27 mouse cellular contexts compared by ENCODE assay signal in genomic region chr17:29984931-29985330, GRCm38 (mm10). TPM values are rescaled to one million over a fixed set of nuclear protein-coding genes. Genes with fewer than 3 reads are reported as not detected.
DNase-seq lines count a peak whose midpoint lies in the region; ATAC-seq and TF ChIP-seq lines count a peak whose summit lies in the region.
"Had no signal": no experiment of that assay in that cellular context is flagged by ENCODE, and none has a peak within 500 bp of the region (broad histone marks: within the 10 kb centered on the region; RNA-seq: fewer than 3 reads in every experiment).

No protein-coding gene starts in this region.

- no peak for DNase-seq in heart, embryonic 10.5 days (ENCODE audit: low spot score)
- no peak for DNase-seq in heart, adult 8-10 months (ENCODE audit: low spot score)
- no peak for DNase-seq in lung, embryonic 14.5 days
- no peak for DNase-seq in lung, postnatal 36 days
- peak; percentile 32 for DNase-seq in layer of hippocampus, adult 9-10 months (ENCODE audit: low spot score)
- DNase-seq in left cerebral cortex, adult 11 months (ENCODE audit: low spot score): no peak
- DNase-seq: adrenal gland, postnatal 25 days; cerebellum, adult 11 months; cerebellum, adult 9-11 months; gastrocnemius, postnatal 14 days; heart, postnatal 14 days; left cerebral cortex, postnatal 4 days; retina, postnatal 1 day; right cerebral cortex, postnatal 4 days; thymus, adult 18-20 months; thymus, postnatal 36 days had no signal

- H3K9me3 ChIP-seq in heart, embryonic 10.5 days: no peaks in the 10 kb centered on the region
- H3K9me3 ChIP-seq in lung, embryonic 14.5 days (ENCODE audit: low read depth, low read length): no peaks in the 10 kb centered on the region; the same call in 1 of the 2 replicates
- H3K9me3 ChIP-seq in midbrain, embryonic 15.5 days: no peaks in the 10 kb centered on the region
- H3K9me3 ChIP-seq: embryonic facial prominence, embryonic 10.5 days; forebrain, embryonic 15.5 days; hindbrain, embryonic 13.5 days; limb, embryonic 15.5 days; neural tube, embryonic 13.5 days had no signal

- ATAC-seq in lung, embryonic 14.5 days (ENCODE audit: insufficient read depth): no peak
- no peak for ATAC-seq in midbrain, embryonic 15.5 days (replicated peaks)
- ATAC-seq: CD4-positive, CD25-positive, alpha-beta regulatory T cell, adult 4 months; forebrain, embryonic 15.5 days; midbrain, embryonic 13.5 days had no signal

- no peak for TF ChIP-seq CTCF in lung, embryonic 14.5 days (IDR thresholded peaks at IDR 0.05; ENCODE audit: low read depth)

- peaks cover 22% of the 10 kb centered on the region; the same call in 1 of the 2 replicates for H3K4me1 ChIP-seq in heart, embryonic 10.5 days
- no peaks in the 10 kb centered on the region for H3K4me1 ChIP-seq in lung, embryonic 14.5 days (ENCODE audit: insufficient read depth)
- H3K4me1 ChIP-seq in brown adipose tissue, adult 24 weeks (ENCODE audit: control insufficient read depth, insufficient read depth, insufficient read length, low read length): no peaks in the 10 kb centered on the region
- H3K4me1 ChIP-seq in midbrain, embryonic 15.5 days: no peaks in the 10 kb centered on the region; the same call in 1 of the 2 replicates
- H3K4me1 ChIP-seq: forebrain, embryonic 15.5 days; midbrain, embryonic 13.5 days had no signal

- H3K4me2 ChIP-seq in lung, embryonic 14.5 days: no peak overlapping the region
- H3K4me2 ChIP-seq in midbrain, embryonic 15.5 days: no peak overlapping the region
- H3K4me2 ChIP-seq: forebrain, embryonic 15.5 days; heart, embryonic 12.5 days; hindbrain, embryonic 13.5 days; limb, embryonic 15.5 days; midbrain, embryonic 13.5 days; neural tube, embryonic 13.5 days had no signal

- no peak overlapping the region for H3K9ac ChIP-seq in lung, embryonic 14.5 days
- H3K9ac ChIP-seq in midbrain, embryonic 15.5 days: no peak overlapping the region
- H3K9ac ChIP-seq: forebrain, embryonic 15.5 days; heart, embryonic 12.5 days; hindbrain, embryonic 13.5 days; limb, embryonic 15.5 days; liver, embryonic 14.5 days; midbrain, embryonic 13.5 days; neural tube, embryonic 13.5 days had no signal

- no peaks in the 10 kb centered on the region for H3K36me3 ChIP-seq in heart, embryonic 10.5 days
- H3K36me3 ChIP-seq in lung, embryonic 14.5 days (ENCODE audit: insufficient read depth): no peaks in the 10 kb centered on the region
- H3K36me3 ChIP-seq in midbrain, embryonic 15.5 days (replicated peaks): no peaks in the 10 kb centered on the region
- H3K36me3 ChIP-seq: embryonic facial prominence, embryonic 10.5 days; forebrain, embryonic 15.5 days; heart, embryonic 12.5 days; hindbrain, embryonic 13.5 days; limb, embryonic 15.5 days; midbrain, embryonic 13.5 days; neural tube, embryonic 13.5 days had no signal

- no peak overlapping the region for H3K4me3 ChIP-seq in heart, embryonic 10.5 days
- no peak overlapping the region for H3K4me3 ChIP-seq in lung, embryonic 14.5 days (ENCODE audit: low read depth, low read length)
- H3K4me3 ChIP-seq in brown adipose tissue, adult 24 weeks (ENCODE audit: insufficient read depth, low read depth, low read length): no peak overlapping the region
- H3K4me3 ChIP-seq in midbrain, embryonic 15.5 days: no peak overlapping the region
- H3K4me3 ChIP-seq: embryonic facial prominence, embryonic 10.5 days; forebrain, embryonic 15.5 days; heart, embryonic 12.5 days; hindbrain, embryonic 13.5 days; limb, embryonic 15.5 days; midbrain, embryonic 13.5 days; neural tube, embryonic 13.5 days had no signal

- 78% methylated on average over 7 of the region's 7 CpGs for WGBS in heart, embryonic 10.5 days
- 72% methylated on average over 7 of the region's 7 CpGs for WGBS in lung, embryonic 14.5 days
- WGBS in midbrain, embryonic 15.5 days: 85% methylated on average over 7 of the region's 7 CpGs

- H3K27ac ChIP-seq in heart, embryonic 10.5 days: peak overlapping the region; percentile 47
- H3K27ac ChIP-seq in lung, embryonic 14.5 days (ENCODE audit: low read depth): 0 out of 2 replicates have a peak overlapping the region, but pooled peaks have one; percentile 33
- H3K27ac ChIP-seq in brown adipose tissue, adult 24 weeks (replicated peaks; ENCODE audit: low read depth, low read length): 0 out of 2 replicates have a peak overlapping the region, but pooled peaks have one; percentile 8
- H3K27ac ChIP-seq in midbrain, embryonic 15.5 days: no peak overlapping the region
- H3K27ac ChIP-seq: forebrain, embryonic 15.5 days; hindbrain, embryonic 13.5 days; limb, embryonic 15.5 days; liver, embryonic 14.5 days; midbrain, embryonic 13.5 days; neural tube, embryonic 13.5 days had no signal

- no peaks in the 10 kb centered on the region for H3K27me3 ChIP-seq in heart, embryonic 10.5 days (ENCODE audit: insufficient read depth, poor library complexity, severe bottlenecking)
- no peaks in the 10 kb centered on the region for H3K27me3 ChIP-seq in lung, embryonic 14.5 days (ENCODE audit: insufficient read depth, low read length)
- no peaks in the 10 kb centered on the region for H3K27me3 ChIP-seq in midbrain, embryonic 15.5 days (replicated peaks)
- H3K27me3 ChIP-seq: forebrain, embryonic 15.5 days; heart, embryonic 12.5 days; midbrain, embryonic 13.5 days; neural tube, embryonic 13.5 days had no signal

RNA-seq across cellular contexts. Expression of gene Mdga1, which starts 15.0 kb away (rescaled TPM):
- 1.7 and 3.5 TPM in 2 replicates for polyA plus RNA-seq in heart, embryonic 10.5 days (2016; fragmentation: Nextera tagmentation; extraction: Ambion mirVana)
- 10 to 100 TPM; 15.6 to 17.3 (median 16.4) TPM for total RNA-seq in heart, adult 8-10 months (2022)
- polyA plus RNA-seq in lung, embryonic 14.5 days (2014; fragmentation: Nextera tagmentation; extraction: Ambion mirVana): 4.7 and 8.9 TPM in 2 replicates
- not detected in 2 replicates for polyA plus RNA-seq in brown adipose tissue, adult 24 weeks (2012; ENCODE audit: insufficient read depth, insufficient read length, missing spikeins)
- polyA plus RNA-seq in midbrain, embryonic 15.5 days (2015; fragmentation: Nextera tagmentation; extraction: Ambion mirVana): 19.6 and 22.0 TPM in 2 replicates
- polyA plus RNA-seq: CD4-positive, CD25-positive, alpha-beta regulatory T cell, adult 4 months had no signal

RNA-seq across cellular contexts. Expression of gene Zfand3, which starts 19.6 kb away (rescaled TPM):
- polyA plus RNA-seq in heart, embryonic 10.5 days (2016; fragmentation: Nextera tagmentation; extraction: Ambion mirVana): 54.2 and 54.7 TPM in 2 replicates
- 100 to 1,000 TPM; 132 to 150 (median 148) TPM for total RNA-seq in heart, adult 8-10 months (2022)
- 41.2 and 47.5 TPM in 2 replicates for polyA plus RNA-seq in lung, embryonic 14.5 days (2014; fragmentation: Nextera tagmentation; extraction: Ambion mirVana)
- 71.5 and 105 TPM in 2 replicates for polyA plus RNA-seq in brown adipose tissue, adult 24 weeks (2012; ENCODE audit: insufficient read depth, insufficient read length, missing spikeins)
- 51.0 and 58.0 TPM in 2 replicates for polyA plus RNA-seq in midbrain, embryonic 15.5 days (2015; fragmentation: Nextera tagmentation; extraction: Ambion mirVana)
